Mouse (Mus musculus) cerebellum, postnatal 36 days (tissue): Measurements from ENCODE around the gene Abcc10.
A peak's percentile ranks its signal among the peaks of the same experiment; 100 is the strongest.

Source experiments
- DNase-seq, 2 experiments: peaks; one replicate each; pipeline ENCODE4 v3.0.0; 2021 to 2022; ENCODE audit warnings: mixed read lengths in 2 of 2

Abcc10 gene

DNA sequence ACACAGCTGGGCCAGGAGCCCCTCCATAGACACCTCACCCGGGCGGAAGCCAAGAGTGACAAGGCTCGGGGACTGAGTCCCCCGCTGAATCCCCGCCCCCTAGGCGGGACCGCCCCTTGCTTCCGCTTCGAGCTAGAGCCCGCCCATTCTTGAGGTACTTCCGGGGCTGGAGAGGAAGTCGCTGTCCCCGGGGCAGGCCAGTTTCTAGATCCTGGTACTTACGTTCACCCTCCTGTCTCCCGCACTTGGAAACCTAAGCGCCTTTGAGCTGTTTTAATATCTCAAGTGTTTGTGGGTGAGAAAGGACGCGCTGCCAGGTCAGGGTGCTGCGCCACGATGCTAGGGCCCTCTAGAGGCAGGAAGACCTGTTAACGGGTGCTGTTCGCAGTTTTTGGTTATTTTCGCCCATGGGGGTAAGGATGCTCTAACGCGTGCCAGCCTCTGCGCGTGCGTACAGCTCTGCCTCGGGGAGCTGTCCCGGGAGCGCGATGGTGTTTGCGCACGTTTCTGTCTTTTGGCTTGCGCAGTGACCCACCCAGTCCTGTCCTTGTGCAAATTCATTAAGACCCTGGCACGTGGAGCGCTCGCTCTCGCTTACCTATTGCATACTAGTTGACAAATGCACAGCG lies at the start of gene Abcc10:
Gene Abcc10, minus strand, starts transcription at position 447 of the 629 bp plus-strand sequence.
- peak; percentile 93 to 95 for DNase-seq

DNA sequence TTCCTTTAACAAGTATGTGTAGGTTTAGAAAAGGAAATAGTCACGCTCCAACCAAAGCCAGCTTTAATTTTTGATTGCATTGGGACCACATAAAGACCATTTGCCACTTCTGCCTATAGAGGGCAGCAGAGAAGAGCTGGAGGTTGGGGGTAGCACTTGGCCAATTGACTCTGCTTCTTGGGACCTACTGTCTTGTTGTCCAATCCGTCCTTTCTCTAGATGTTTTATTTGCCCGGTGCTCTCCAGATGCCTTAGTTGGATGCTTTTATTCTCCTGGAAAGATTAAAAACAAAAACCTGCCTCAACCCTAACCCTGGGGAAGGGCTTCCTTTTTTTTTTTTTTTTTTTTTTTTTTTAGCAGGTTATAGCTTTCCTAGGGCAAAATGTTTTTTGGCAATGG lies 43.6 kb upstream of the Abcc10 start:
- DNase-seq, result peak; percentile 11 to 17

- DNase-seq, result no peak
Observed at GRCm38 (mm10) chr17:46351026-46351700, 23.0 kb upstream of the Abcc10 start.

- no peak for DNase-seq
Observed at GRCm38 (mm10) chr17:46341208-46341607, 13.1 kb upstream of the Abcc10 start.

DNA sequence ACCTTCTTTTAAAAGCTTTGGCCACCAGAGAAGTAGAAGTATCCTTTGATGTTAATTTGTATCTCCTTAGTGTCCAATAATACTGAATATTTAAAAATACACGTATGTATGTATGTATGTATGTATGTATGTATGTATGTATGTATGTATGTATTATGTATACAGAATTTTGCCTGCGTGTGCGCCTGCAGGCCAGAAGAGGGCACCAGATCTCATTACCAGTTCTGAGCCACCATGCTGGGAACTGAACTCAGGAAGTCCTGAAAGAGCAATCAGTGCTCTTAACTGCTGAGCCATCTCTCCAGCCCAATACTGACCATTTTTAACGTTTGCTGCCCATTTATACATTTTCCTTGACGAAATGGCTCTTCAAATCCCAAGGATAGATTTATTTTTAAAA lies 8.3 kb upstream of the Abcc10 start:
- no peak for DNase-seq

DNA sequence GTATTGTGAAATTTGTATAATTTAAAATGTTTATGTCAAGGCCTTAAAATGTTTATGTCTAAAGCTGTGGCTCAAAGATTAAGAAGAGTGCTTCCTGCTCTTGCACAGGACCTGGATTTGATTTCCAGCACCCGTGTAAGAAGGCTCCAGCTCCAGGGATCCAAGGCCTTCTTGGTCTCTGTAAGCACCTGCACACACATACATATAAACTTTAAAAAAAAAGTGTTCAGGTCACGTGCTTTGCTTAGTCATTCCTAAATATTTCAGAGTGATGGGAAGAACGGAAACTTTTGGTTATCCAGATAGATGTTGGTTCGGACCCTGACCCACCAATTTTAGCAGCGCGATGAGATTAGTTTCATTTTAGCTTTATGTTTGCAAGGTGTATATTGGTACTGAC lies 571 bp upstream of the Abcc10 start:
- peak in 1 of 2 experiments; percentile 13 for DNase-seq

GRCm38 (mm10) chr17:46327413-46327905 lies 693 bp downstream of the Abcc10 start:
- DNase-seq, result no peak

DNA sequence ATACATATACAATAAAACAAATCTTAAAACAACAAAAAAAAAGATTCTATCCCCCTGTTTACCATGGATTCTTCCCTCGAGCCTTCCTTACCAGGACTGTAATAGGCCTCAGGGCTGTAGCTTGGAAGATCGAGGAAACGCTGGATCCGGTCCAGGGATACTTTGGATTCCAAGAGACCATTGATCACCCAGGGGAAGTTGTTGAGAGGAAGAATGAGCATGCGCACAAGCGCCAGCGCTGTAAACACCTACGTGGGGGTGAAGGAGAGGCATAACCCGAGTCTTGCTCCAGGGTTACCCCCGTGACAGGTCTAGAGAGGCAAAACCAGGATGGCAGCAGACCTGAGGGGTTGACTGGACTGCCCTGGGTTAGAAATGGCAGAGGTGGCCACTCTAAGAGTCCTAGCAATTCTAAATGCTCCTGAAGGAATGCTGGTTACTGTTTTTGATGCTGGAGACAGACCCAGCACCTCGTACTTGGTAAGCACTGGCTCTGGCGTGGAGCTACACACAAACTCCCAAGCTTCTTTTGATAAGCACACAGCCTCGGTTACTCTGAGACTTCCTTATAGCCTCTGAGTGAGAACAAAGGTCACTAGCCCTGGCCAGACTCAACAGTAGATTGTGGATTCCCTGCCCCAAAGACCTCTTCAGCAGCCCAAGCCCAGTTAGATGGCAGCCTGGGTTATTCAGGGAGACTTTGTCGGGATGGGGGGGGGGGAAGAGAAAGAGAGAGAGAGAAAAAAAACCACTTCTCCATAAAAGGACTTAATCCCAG lies 5.9 kb downstream of the Abcc10 start:
- DNase-seq, result no peak

DNA sequence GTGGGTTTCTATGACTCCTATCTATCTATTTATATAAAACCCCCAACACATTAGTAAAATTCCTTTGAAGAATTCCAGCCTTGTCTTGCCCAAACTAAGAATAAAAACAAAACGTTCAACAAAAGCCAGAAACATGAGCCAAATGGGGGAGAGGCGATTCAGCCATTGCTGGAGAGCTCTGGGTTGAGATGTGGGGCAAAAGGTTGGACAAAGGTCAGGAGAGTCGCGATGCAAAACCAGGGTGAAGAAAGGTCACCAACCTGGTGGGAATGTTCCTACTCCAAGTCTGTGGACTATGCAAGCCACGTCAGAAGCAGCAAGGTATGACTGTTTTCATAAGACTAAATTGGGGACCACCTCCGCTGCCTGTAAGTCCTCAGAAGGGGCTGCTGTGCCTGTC lies 7.7 kb downstream of the Abcc10 start:
- DNase-seq, result no peak

- no peak for DNase-seq
Observed at GRCm38 (mm10) chr17:46315813-46316212, 12.3 kb downstream of the Abcc10 start.

- DNase-seq, result no peak
Observed at GRCm38 (mm10) chr17:46313135-46313715, 14.9 kb downstream of the Abcc10 start.

GRCm38 (mm10) chr17:46310515-46310914 lies 17.6 kb downstream of the Abcc10 start:
- no peak for DNase-seq

- no peak for DNase-seq
Observed at GRCm38 (mm10) chr17:46309835-46310234, 18.3 kb downstream of the Abcc10 start.

- no peak for DNase-seq
Observed at GRCm38 (mm10) chr17:46306956-46307355, 21.2 kb downstream of the Abcc10 start.

DNA sequence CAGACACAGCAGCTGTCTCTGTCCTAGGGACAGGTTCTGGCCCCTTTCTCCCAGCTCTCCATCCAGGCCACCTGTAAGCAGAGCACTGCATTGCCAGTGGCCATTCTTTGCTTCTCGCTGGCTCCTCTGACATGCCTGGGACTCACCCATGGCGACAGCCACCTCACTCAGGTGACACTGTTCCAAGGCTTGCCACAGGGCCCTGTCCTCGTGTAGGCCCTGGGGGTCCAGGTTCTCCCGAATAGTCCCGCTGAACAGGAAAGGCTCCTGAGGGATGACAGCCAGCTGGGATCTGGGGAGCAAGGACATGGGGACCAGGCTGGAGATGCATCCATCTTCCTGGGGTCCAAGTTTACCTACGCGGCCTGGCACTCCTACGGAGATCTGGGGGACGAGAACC lies 24.0 kb downstream of the Abcc10 start:
- DNase-seq, result no peak

GRCm38 (mm10) chr17:46301892-46302291 lies 26.3 kb downstream of the Abcc10 start:
- DNase-seq, result no peak

GRCm38 (mm10) chr17:46298220-46298913 lies 29.8 kb downstream of the Abcc10 start:
- peak; percentile 83 to 85 for DNase-seq

DNA sequence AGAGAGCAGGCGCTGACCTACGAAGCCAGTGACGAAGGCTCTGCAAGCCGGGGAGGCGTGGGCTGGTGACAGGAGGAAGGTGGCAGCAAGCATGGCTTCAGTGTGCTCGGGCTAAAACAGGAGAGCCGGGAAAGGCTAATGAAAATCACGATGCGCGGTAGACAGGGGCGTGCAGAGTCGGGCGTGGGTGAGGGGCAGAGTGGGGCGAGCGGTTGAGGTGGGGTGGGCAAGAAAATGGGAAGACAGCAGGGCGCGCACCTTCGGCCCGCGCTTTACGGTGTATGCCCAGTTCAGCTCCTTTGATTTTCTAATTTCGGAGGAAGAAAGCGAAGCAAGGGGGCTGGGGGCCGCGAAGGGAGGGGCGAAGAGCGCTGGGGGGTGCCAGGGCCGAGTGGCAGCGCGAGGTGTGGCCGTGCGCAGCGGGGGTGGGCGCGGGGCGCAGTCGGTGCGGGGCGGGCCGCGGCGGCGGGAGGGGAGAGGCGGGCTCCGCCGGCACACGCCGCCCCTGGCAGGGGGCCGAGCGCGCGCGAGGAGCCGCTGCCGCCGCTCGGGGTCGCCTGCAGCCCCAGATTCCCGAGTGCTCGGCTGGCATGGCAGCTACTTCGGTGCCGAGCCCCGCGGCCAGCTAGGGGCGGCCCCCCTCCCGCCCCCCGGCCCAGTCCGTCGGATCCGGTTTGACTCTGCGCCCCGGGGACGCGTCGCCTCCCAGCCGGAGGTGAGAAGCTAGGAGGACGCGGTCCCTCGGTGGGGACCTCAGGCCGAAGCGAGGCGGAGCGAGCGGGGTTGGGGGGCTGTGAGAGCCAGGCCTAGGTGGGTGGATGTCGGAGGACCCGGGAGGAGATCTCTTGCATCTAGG lies 30.6 kb downstream of the Abcc10 start, which contains the start of gene Dlk2:
Gene Dlk2, plus strand, starts transcription at position 58 of the 856 bp plus-strand sequence.
- no peak for DNase-seq

DNA sequence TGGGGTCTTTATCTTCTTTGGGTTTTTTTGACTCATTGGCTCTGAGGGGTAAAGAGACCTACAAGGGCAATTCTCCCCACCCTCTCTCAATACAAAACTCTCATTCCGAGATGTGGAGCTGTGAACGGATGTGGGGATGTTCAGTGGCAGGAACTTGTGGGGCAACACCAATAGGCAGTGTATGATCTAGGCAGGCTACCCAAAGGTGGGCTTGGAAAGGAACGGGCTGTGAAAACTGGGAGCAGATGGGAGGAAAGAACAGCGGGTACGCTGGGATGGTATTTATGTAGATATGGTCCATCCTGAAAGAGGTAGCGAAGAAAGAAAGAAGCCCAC lies 31.2 kb downstream of the Abcc10 start:
- DNase-seq, result no peak

DNA sequence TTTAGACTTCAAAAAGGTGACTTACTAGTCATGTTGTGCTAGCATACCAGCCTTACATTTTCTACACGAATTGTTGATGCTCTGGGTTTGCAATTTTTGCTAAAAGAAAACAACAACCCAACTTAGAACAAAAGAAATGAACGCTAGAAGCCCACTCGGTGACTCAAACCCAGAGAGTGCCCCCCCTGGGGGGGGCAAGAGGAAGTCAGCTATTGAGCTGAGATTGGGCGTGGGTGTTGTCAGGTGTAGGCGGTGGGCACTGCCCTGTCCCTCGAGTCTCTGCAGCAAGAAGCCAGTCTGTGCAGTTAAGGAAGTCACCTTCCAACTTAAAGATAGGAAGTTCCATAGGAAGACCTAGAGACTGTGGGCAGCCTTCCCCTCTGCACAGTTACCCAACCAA lies 31.6 kb downstream of the Abcc10 start:
- DNase-seq, result no peak

DNA sequence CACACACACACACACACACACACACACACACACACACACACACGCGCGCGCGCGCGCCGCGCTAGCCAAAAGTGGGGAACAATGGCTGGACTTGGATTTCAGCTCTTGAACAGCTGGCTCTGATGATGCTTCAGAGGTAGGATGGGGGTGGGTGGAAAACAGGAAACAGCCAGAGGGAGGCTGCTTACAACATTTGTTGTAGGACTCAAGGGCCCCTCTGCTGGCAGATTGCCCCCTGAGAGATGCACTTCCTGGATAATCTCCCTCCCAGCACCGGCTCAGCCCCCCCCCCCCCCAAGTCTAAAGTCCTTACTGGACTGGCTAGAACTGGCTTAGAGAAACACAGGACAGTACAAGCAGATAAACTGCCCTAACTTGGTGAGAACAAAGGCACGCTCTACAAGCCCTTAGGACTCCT lies 40.5 kb downstream of the Abcc10 start:
- DNase-seq, result no peak

DNA sequence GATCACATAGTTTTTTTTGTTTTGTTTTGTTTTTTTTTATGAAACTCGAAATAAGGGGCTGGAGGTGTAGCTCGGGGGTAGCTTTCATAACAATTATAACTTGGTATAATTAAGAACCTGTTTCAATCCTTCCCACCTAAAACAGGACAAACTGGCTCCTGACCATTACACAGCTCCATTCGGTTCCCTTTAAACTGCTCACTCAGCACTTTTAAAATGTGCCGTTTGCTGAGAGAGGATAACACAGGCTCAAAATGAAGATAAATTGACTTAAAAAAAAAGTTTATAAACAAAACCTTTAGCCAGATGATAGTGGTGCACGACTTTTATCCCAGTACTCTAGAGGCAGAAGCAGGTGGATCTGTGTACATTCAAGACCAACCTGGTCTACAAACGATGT lies 42.7 kb downstream of the Abcc10 start:
- DNase-seq, result no peak
